Mouse (Mus musculus): ENCODE measurements around the gene Lrrc4c. TPM values are rescaled to one million over a fixed set of nuclear protein-coding genes. Genes with fewer than 3 reads are reported as not detected.

The Lrrc4c gene
- polyA plus RNA-seq, 1 experiment from 2014 or later = 2.0 TPM

DNA sequence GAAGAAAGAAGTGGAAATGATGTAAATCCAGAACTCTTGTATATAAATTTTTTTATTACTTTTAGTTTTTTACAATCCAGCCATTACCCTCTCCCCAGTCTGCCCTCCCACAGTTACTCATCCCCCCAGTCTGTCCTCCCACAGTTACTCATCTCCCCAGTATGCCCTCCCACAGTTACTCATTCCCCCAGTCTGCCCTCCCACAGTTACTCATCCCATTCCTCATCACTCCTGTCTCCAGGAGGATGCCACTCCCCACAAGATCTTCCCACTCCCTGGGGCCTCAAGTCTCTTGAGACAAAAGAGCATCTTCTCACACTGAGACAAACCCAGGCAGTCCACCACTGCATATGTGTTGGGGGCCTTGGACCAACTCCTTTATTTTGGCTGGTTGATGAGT, 1119.8 kb downstream of the Lrrc4c start:
- ATAC-seq (ENCODE audit: insufficient number of reproducible peaks, insufficient read depth, low FRiP score, low TSS enrichment, low read depth) = no peak
- Histone ChIP-seq H3K36me3 (no peaks in the 10 kb centered on the region), H3K4me2 (no peak overlapping the region), H3K27ac (no peak overlapping the region), H3K4me1 (no peaks in the 10 kb centered on the region), H3K9ac (no peak overlapping the region), H3K27me3 (no peaks in the 10 kb centered on the region), H3K9me3 (no peaks in the 10 kb centered on the region), H3K4me3 (no peak overlapping the region)

DNA sequence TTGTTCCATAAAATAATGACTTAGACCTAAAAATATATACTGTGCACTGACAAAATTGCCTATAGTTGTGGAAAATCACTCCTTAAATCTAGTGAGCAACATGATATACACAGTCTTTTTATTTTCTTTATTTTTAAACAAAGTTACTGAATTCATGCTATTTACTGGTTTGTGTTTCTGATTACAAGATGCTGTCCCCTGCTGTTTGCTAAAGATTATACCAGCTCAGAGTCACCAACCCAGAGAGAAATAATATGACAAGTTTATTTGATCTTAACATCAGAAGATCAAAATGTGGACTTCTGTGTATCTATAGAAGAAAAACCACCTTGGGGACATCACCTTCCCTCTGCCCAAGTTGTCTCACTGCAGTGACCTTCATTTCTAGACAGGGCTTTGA, 1145.6 kb downstream of the Lrrc4c start:
- H3K36me3 ChIP-seq = no peaks in the 10 kb centered on the region
- no peak overlapping the region for H3K4me2 ChIP-seq
- H3K4me1 ChIP-seq = 0 out of 2 replicates have a peak, but pooled peaks cover 3% of the 10 kb centered on the region
- H3K9me3 ChIP-seq = no peaks in the 10 kb centered on the region
- H3K27ac ChIP-seq = no peak overlapping the region
- no peak overlapping the region for H3K4me3 ChIP-seq
- ATAC-seq (ENCODE audit: insufficient number of reproducible peaks, insufficient read depth, low FRiP score, low TSS enrichment, low read depth) = no peak
- H3K27me3 ChIP-seq = peaks cover 16% of the 10 kb centered on the region
- H3K9ac ChIP-seq = no peak overlapping the region

GRCm38 (mm10) chr2:97466243-97466793, 1148.3 kb downstream of the Lrrc4c start:
- no peaks in the 10 kb centered on the region for H3K36me3 ChIP-seq
- WGBS = under 1% methylated on average over 25 of the region's 25 CpGs
- ATAC-seq (ENCODE audit: insufficient number of reproducible peaks, insufficient read depth, low FRiP score, low TSS enrichment, low read depth) = peak; percentile 84
- H3K4me2 ChIP-seq = peak overlapping the region; percentile 85
- H3K27me3 ChIP-seq = peaks cover 26% of the 10 kb centered on the region
- H3K9ac ChIP-seq = peak overlapping the region; percentile 66
- peak overlapping the region; percentile 47 for H3K4me3 ChIP-seq
- peak overlapping the region; percentile 78; the same call in 1 of the 2 replicates for H3K27ac ChIP-seq
- H3K9me3 ChIP-seq = no peaks in the 10 kb centered on the region
- 0 out of 2 replicates have a peak, but pooled peaks cover 3% of the 10 kb centered on the region for H3K4me1 ChIP-seq

GRCm38 (mm10) chr2:97467031-97467549, 1149.1 kb downstream of the Lrrc4c start:
- Histone ChIP-seq H3K4me3 (peak overlapping the region; percentile 47), H3K27ac (no peak overlapping the region), H3K4me2 (peak overlapping the region; percentile 85), H3K27me3 (peaks cover 26% of the 10 kb centered on the region), H3K36me3 (no peaks in the 10 kb centered on the region), H3K4me1 (0 out of 2 replicates have a peak, but pooled peaks cover 3% of the 10 kb centered on the region), H3K9me3 (no peaks in the 10 kb centered on the region), H3K9ac (peak overlapping the region; percentile 66)
- WGBS = under 1% methylated on average over 26 of the region's 26 CpGs
- ATAC-seq (ENCODE audit: insufficient number of reproducible peaks, insufficient read depth, low FRiP score, low TSS enrichment, low read depth) = 0 out of 2 replicates have a peak, but pooled peaks have one; percentile 69

GRCm38 (mm10) chr2:97467664-97468063, 1149.7 kb downstream of the Lrrc4c start:
- H3K9me3 ChIP-seq = no peaks in the 10 kb centered on the region
- H3K27me3 ChIP-seq = peaks cover 26% of the 10 kb centered on the region
- 9% methylated on average over 8 of the region's 8 CpGs for WGBS
- no peak overlapping the region for H3K27ac ChIP-seq
- peak overlapping the region; percentile 66 for H3K9ac ChIP-seq
- H3K36me3 ChIP-seq = no peaks in the 10 kb centered on the region
- H3K4me2 ChIP-seq = peak overlapping the region; percentile 85
- ATAC-seq (ENCODE audit: insufficient number of reproducible peaks, insufficient read depth, low FRiP score, low TSS enrichment, low read depth) = no peak
- H3K4me3 ChIP-seq = peak overlapping the region; percentile 47
- H3K4me1 ChIP-seq = 0 out of 2 replicates have a peak, but pooled peaks cover 3% of the 10 kb centered on the region

DNA sequence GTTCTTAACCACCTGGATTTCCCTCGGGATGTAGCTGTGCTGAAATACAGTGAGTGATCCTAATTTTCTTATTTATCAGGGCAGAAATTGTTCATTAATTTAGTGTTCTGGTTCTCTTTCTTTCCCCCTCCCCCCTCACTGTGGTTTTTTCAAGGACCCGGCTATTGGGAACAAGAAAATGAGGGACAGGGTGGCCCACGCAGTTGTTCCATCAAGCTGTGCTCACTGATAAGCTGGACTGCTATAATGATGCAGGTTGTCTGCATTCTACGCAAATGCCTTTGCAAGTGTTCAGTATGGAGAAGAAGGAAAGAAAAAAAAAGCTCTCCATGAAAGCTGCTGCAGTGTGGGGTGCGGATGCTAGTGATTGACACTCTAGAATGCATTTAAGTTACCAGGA, 1150.4 kb downstream of the Lrrc4c start:
- H3K9ac ChIP-seq = no peak overlapping the region
- H3K36me3 ChIP-seq = no peaks in the 10 kb centered on the region
- no peak overlapping the region for H3K27ac ChIP-seq
- H3K9me3 ChIP-seq = no peaks in the 10 kb centered on the region
- WGBS = 26% methylated on average over 5 of the region's 5 CpGs
- 0 out of 2 replicates have a peak, but pooled peaks cover 3% of the 10 kb centered on the region for H3K4me1 ChIP-seq
- H3K27me3 ChIP-seq = peaks cover 26% of the 10 kb centered on the region
- ATAC-seq (ENCODE audit: insufficient number of reproducible peaks, insufficient read depth, low FRiP score, low TSS enrichment, low read depth) = no peak
- peak overlapping the region; percentile 47 for H3K4me3 ChIP-seq
- peak overlapping the region; percentile 85 for H3K4me2 ChIP-seq

DNA sequence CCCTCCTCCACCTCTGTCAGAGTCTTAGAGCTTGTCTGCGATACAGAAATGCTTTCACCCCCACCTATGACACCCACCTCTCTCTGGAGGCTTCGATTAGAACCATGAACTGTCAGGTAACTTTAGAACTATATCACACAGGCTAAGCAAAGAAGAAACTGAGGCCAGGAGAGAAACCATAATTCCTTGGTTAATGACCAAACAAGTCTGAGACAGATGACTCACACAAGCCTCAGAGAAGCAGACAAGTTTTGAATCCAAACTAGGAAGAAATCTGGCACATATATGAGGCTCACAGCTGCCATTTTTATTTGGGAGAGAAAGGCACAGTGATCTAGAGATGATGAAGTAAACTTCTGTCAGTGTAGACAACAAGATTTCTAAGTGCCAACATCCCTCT, 1151.4 kb downstream of the Lrrc4c start:
- 51% methylated on average over 2 of the region's 2 CpGs for WGBS
- no peaks in the 10 kb centered on the region for H3K9me3 ChIP-seq
- no peaks in the 10 kb centered on the region for H3K36me3 ChIP-seq
- peak overlapping the region; percentile 85 for H3K4me2 ChIP-seq
- 0 out of 2 replicates have a peak, but pooled peaks cover 3% of the 10 kb centered on the region for H3K4me1 ChIP-seq
- H3K27ac ChIP-seq = no peak overlapping the region
- peaks cover 25% of the 10 kb centered on the region for H3K27me3 ChIP-seq
- H3K4me3 ChIP-seq = 0 out of 2 replicates have a peak overlapping the region, but pooled peaks have one; percentile 47
- ATAC-seq (ENCODE audit: insufficient number of reproducible peaks, insufficient read depth, low FRiP score, low TSS enrichment, low read depth) = no peak
- H3K9ac ChIP-seq = no peak overlapping the region

- Histone ChIP-seq H3K27ac (no peak overlapping the region), H3K4me3 (no peak overlapping the region), H3K4me1 (peaks cover 9% of the 10 kb centered on the region; the same call in 1 of the 2 replicates), H3K9me3 (no peaks in the 10 kb centered on the region), H3K9ac (no peak overlapping the region), H3K27me3 (no peaks in the 10 kb centered on the region), H3K4me2 (peak overlapping the region; percentile 37), H3K36me3 (no peaks in the 10 kb centered on the region)
- ATAC-seq (ENCODE audit: insufficient number of reproducible peaks, insufficient read depth, low FRiP score, low TSS enrichment, low read depth) = no peak
- 28% methylated on average over 10 of the region's 10 CpGs for WGBS
Measured at GRCm38 (mm10) chr2:97478175-97478924, 1160.4 kb downstream of the Lrrc4c start.

GRCm38 (mm10) chr2:97478925-97479298, 1160.9 kb downstream of the Lrrc4c start:
- H3K4me3 ChIP-seq = no peak overlapping the region
- no peaks in the 10 kb centered on the region for H3K9me3 ChIP-seq
- H3K36me3 ChIP-seq = no peaks in the 10 kb centered on the region
- peaks cover 9% of the 10 kb centered on the region; the same call in 1 of the 2 replicates for H3K4me1 ChIP-seq
- H3K27ac ChIP-seq = no peak overlapping the region
- H3K4me2 ChIP-seq = peak overlapping the region; percentile 37
- no peak for ATAC-seq (ENCODE audit: insufficient number of reproducible peaks, insufficient read depth, low FRiP score, low TSS enrichment, low read depth)
- no peaks in the 10 kb centered on the region for H3K27me3 ChIP-seq
- 56% methylated on average over 4 of the region's 4 CpGs for WGBS
- H3K9ac ChIP-seq = no peak overlapping the region

- Histone ChIP-seq H3K36me3 (no peaks in the 10 kb centered on the region), H3K27me3 (no peaks in the 10 kb centered on the region), H3K9me3 (no peaks in the 10 kb centered on the region), H3K27ac (no peak overlapping the region), H3K4me3 (no peak overlapping the region), H3K4me2 (no peak overlapping the region), H3K9ac (no peak overlapping the region), H3K4me1 (0 out of 2 replicates have a peak, but pooled peaks cover 4% of the 10 kb centered on the region)
- ATAC-seq (ENCODE audit: insufficient number of reproducible peaks, insufficient read depth, low FRiP score, low TSS enrichment, low read depth) = no peak
- 22% methylated on average over 1 of the region's 1 CpGs for WGBS
Measured at GRCm38 (mm10) chr2:97484990-97485389, 1167.0 kb downstream of the Lrrc4c start.

GRCm38 (mm10) chr2:97485609-97486008, 1167.6 kb downstream of the Lrrc4c start:
- Histone ChIP-seq H3K9ac (no peak overlapping the region), H3K27me3 (no peaks in the 10 kb centered on the region), H3K27ac (no peak overlapping the region), H3K4me3 (no peak overlapping the region), H3K9me3 (no peaks in the 10 kb centered on the region), H3K4me2 (no peak overlapping the region), H3K36me3 (no peaks in the 10 kb centered on the region), H3K4me1 (0 out of 2 replicates have a peak, but pooled peaks cover 4% of the 10 kb centered on the region)
- ATAC-seq (ENCODE audit: insufficient number of reproducible peaks, insufficient read depth, low FRiP score, low TSS enrichment, low read depth) = no peak
- 42% methylated on average over 2 of the region's 2 CpGs for WGBS
